ENCODE assay signal across 20 mouse cellular contexts in the genomic region with DNA sequence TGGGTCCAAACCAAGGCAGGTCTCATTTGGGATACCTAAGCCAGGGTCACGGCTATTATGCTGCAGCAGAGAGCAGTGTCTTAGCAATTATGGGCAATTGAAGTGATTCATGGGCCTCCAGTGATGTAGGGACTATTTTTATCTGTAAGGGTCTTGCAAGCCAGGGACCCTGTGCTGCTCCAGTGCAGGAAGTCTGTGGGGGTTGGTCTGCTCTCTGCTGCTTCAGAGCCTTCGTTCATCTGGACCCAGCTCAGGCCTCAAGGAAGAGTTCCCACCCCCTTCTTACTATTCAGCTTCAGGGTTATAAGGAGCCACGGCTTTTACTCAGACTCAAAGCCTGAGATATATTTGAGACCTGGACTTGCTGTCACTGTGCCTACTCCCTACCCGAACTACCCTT.
DNase-seq lines count a peak whose midpoint lies in the region; ATAC-seq and TF ChIP-seq lines count a peak whose summit lies in the region.
"Had no signal": no experiment of that assay in that cellular context is flagged by ENCODE, and none has a peak within 500 bp of the region (broad histone marks: within the 10 kb centered on the region; RNA-seq: fewer than 3 reads in every experiment).

No protein-coding gene starts in this region.

- H3K4me2 ChIP-seq in heart, embryonic 12.5 days, result no peak overlapping the region
- no peak overlapping the region for H3K4me2 ChIP-seq in kidney, postnatal 0 days (ENCODE audit: low read length)
- H3K4me2 ChIP-seq in stomach, embryonic 14.5 days (replicated peaks; ENCODE audit: low read depth, low read length), result no peak overlapping the region
- H3K4me2 ChIP-seq in stomach, postnatal 0 days (replicated peaks; ENCODE audit: low read depth), result no peak overlapping the region
- H3K4me2 ChIP-seq: forebrain, embryonic 13.5 days; heart, embryonic 15.5 days; hindbrain, embryonic 14.5 days; liver, embryonic 13.5 days; midbrain, embryonic 11.5 days had no signal

- peak overlapping the region; percentile 16; the same call in 1 of the 2 replicates for H3K27ac ChIP-seq in heart, embryonic 12.5 days (ENCODE audit: poor library complexity, severe bottlenecking)
- no peak overlapping the region for H3K27ac ChIP-seq in kidney, postnatal 0 days
- H3K27ac ChIP-seq in kidney, adult 2 months (ENCODE audit: insufficient read depth, low read depth, low read length), result no peak overlapping the region
- peak overlapping the region; percentile 18; the same call in 1 of the 2 replicates for H3K27ac ChIP-seq in stomach, embryonic 14.5 days (ENCODE audit: low read length)
- H3K27ac ChIP-seq in stomach, postnatal 0 days (replicated peaks), result no peak overlapping the region
- H3K27ac ChIP-seq: forebrain, embryonic 13.5 days; gastrocnemius, adult 2 months; heart, embryonic 15.5 days; hindbrain, embryonic 14.5 days; liver, embryonic 13.5 days had no signal

- H3K36me3 ChIP-seq in heart, embryonic 12.5 days, result no peaks in the 10 kb centered on the region
- H3K36me3 ChIP-seq in kidney, postnatal 0 days (ENCODE audit: insufficient read depth, low read length), result no peaks in the 10 kb centered on the region
- H3K36me3 ChIP-seq in kidney, adult 2 months (ENCODE audit: control insufficient read depth, insufficient read depth, low read length), result no peaks in the 10 kb centered on the region
- no peaks in the 10 kb centered on the region for H3K36me3 ChIP-seq in stomach, embryonic 14.5 days (ENCODE audit: control insufficient read depth, insufficient read depth, low read length)
- H3K36me3 ChIP-seq in stomach, postnatal 0 days (ENCODE audit: control insufficient read depth, insufficient read depth, low read length), result no peaks in the 10 kb centered on the region
- H3K36me3 ChIP-seq: heart, embryonic 15.5 days; liver, embryonic 13.5 days had no signal

- no peak for TF ChIP-seq CTCF in kidney, postnatal 0 days (IDR thresholded peaks at IDR 0.05; ENCODE audit: low read depth)
- no peak for TF ChIP-seq CTCF in kidney, adult 2 months (conservative IDR thresholded peaks at IDR 0.05; ENCODE audit: insufficient read depth, insufficient read length, low read depth, low read length)
- TF ChIP-seq CTCF in stomach, postnatal 0 days (IDR thresholded peaks at IDR 0.05; ENCODE audit: low read depth), result no peak

- no peak overlapping the region for H3K9ac ChIP-seq in heart, embryonic 12.5 days
- H3K9ac ChIP-seq in kidney, postnatal 0 days (ENCODE audit: low read depth, low read length), result no peak overlapping the region
- H3K9ac ChIP-seq in stomach, embryonic 14.5 days (replicated peaks; ENCODE audit: low read depth, low read length), result no peak overlapping the region
- H3K9ac ChIP-seq in stomach, postnatal 0 days (ENCODE audit: low read length), result no peak overlapping the region
- H3K9ac ChIP-seq: forebrain, embryonic 13.5 days; heart, embryonic 15.5 days; hindbrain, embryonic 14.5 days; liver, embryonic 13.5 days had no signal

- H3K4me3 ChIP-seq in heart, embryonic 12.5 days, result no peak overlapping the region
- no peak overlapping the region for H3K4me3 ChIP-seq in kidney, postnatal 0 days (replicated peaks; ENCODE audit: low read depth, low read length)
- no peak overlapping the region for H3K4me3 ChIP-seq in kidney, adult 2 months (ENCODE audit: insufficient read depth, low read depth, low read length)
- no peak overlapping the region for H3K4me3 ChIP-seq in stomach, embryonic 14.5 days (ENCODE audit: low read depth, low read length)
- no peak overlapping the region for H3K4me3 ChIP-seq in stomach, postnatal 0 days (ENCODE audit: low read depth, low read length)
- H3K4me3 ChIP-seq: forebrain, embryonic 13.5 days; gastrocnemius, adult 2 months; heart, embryonic 15.5 days; liver, embryonic 13.5 days had no signal

- 0 out of 2 replicates have a peak, but pooled peaks cover 3% of the 10 kb centered on the region for H3K9me3 ChIP-seq in heart, embryonic 12.5 days (replicated peaks)
- 0 out of 2 replicates have a peak, but pooled peaks cover 4% of the 10 kb centered on the region for H3K9me3 ChIP-seq in kidney, postnatal 0 days (replicated peaks; ENCODE audit: low read length)
- no peaks in the 10 kb centered on the region for H3K9me3 ChIP-seq in stomach, embryonic 14.5 days (ENCODE audit: control insufficient read depth, low read depth, low read length)
- no peaks in the 10 kb centered on the region for H3K9me3 ChIP-seq in stomach, postnatal 0 days (ENCODE audit: control insufficient read depth, low read length)
- H3K9me3 ChIP-seq: heart, embryonic 15.5 days; liver, embryonic 13.5 days had no signal

- peaks cover 14% of the 10 kb centered on the region for H3K4me1 ChIP-seq in heart, embryonic 12.5 days (replicated peaks)
- 0 out of 2 replicates have a peak, but pooled peaks cover 4% of the 10 kb centered on the region for H3K4me1 ChIP-seq in kidney, postnatal 0 days (replicated peaks; ENCODE audit: insufficient read depth, low read length)
- no peaks in the 10 kb centered on the region for H3K4me1 ChIP-seq in kidney, adult 2 months (ENCODE audit: control insufficient read depth, insufficient read depth, low read length)
- H3K4me1 ChIP-seq in stomach, embryonic 14.5 days (ENCODE audit: control insufficient read depth, insufficient read depth, low read length), result peaks cover 16% of the 10 kb centered on the region
- no peaks in the 10 kb centered on the region; the same call in 1 of the 2 replicates for H3K4me1 ChIP-seq in stomach, postnatal 0 days (replicated peaks; ENCODE audit: control insufficient read depth, insufficient read depth)

- no peak for ATAC-seq in heart, embryonic 12.5 days (ENCODE audit: insufficient number of reproducible peaks, low FRiP score)
- no peak for ATAC-seq in kidney, postnatal 0 days (replicated peaks; ENCODE audit: low FRiP score, low read depth)
- ATAC-seq in stomach, embryonic 14.5 days (ENCODE audit: insufficient number of reproducible peaks, insufficient read depth, low FRiP score, low read depth), result no peak; the same call in 1 of the 2 replicates
- no peak for ATAC-seq in stomach, postnatal 0 days (ENCODE audit: low FRiP score, low TSS enrichment)
- ATAC-seq: forebrain, embryonic 13.5 days; inflammation-experienced regulatory T-cells, adult 6 months had no signal

- TF ChIP-seq POLR2A in kidney, adult 2 months (IDR thresholded peaks at IDR 0.05; ENCODE audit: low read depth, low read length), result no peak

- DNase-seq in heart, adult 8-10 months (ENCODE audit: low spot score), result no peak
- DNase-seq in kidney, postnatal 0 days (ENCODE audit: low spot score), result peak; percentile 42
- no peak for DNase-seq in kidney, adult 2 months
- no peak for DNase-seq in stomach, postnatal 0 days (ENCODE audit: low spot score)
- DNase-seq in right cerebral cortex, postnatal 36 days (ENCODE audit: low spot score in 2 of 2), result no peak
- DNase-seq: adrenal gland, postnatal 10 days; cerebellum, adult 18-20 months; cerebellum, postnatal 14 days; gastrocnemius, adult 2 months; heart, postnatal 36 days; liver, embryonic 13.5 days; lung, postnatal 10 days; thymus, postnatal 25 days had no signal

- no peaks in the 10 kb centered on the region for H3K27me3 ChIP-seq in heart, embryonic 12.5 days (replicated peaks)
- H3K27me3 ChIP-seq in kidney, postnatal 0 days (ENCODE audit: insufficient read depth, low read length), result no peaks in the 10 kb centered on the region
- H3K27me3 ChIP-seq in kidney, adult 2 months (replicated peaks; ENCODE audit: control insufficient read depth, insufficient read depth, low read length), result no peaks in the 10 kb centered on the region
- H3K27me3 ChIP-seq in stomach, embryonic 14.5 days (ENCODE audit: control insufficient read depth, insufficient read depth, low read length), result no peaks in the 10 kb centered on the region
- H3K27me3 ChIP-seq in stomach, postnatal 0 days (ENCODE audit: control insufficient read depth, insufficient read depth, low read length), result no peaks in the 10 kb centered on the region
- H3K27me3 ChIP-seq: heart, embryonic 15.5 days; liver, embryonic 13.5 days had no signal

- TF ChIP-seq EP300 in stomach, postnatal 0 days (optimal IDR thresholded peaks at IDR 0.05), result no peak

- WGBS in heart, embryonic 12.5 days, result 36% methylated on average over 4 of the region's 4 CpGs
- 21% methylated on average over 4 of the region's 4 CpGs for WGBS in kidney, postnatal 0 days
- WGBS in kidney, adult 2 months, result 64% methylated on average over 4 of the region's 4 CpGs
- WGBS in stomach, embryonic 14.5 days, result 22% methylated on average over 4 of the region's 4 CpGs
- WGBS in stomach, postnatal 0 days, result 38% methylated on average over 4 of the region's 4 CpGs

Comparison
In these comparisons a context has a peak if more than half of its experiments do, and no peak if none do; other contexts are left out.
1. H3K27ac ChIP-seq: peak in heart, embryonic 12.5 days (single experiment) and stomach, embryonic 14.5 days (single experiment); none in kidney, postnatal 0 days (single experiment), kidney, adult 2 months (single experiment) and stomach, postnatal 0 days (single experiment).